Mouse (Mus musculus) cerebellum, postnatal 36 days (tissue): ENCODE data around the gene Rsu1.

ENCODE experiments used
- DNase-seq, 2 experiments: peaks; one replicate each; pipeline ENCODE4 v3.0.0; 2021 to 2022; ENCODE audit warnings: mixed read lengths in 2 of 2

Rsu1 gene

GRCm38 (mm10) chr2:13271165-13271957 lies at the start of gene Rsu1:
Gene Rsu1 (minus strand): TSS chr2:13271415.
- DNase-seq, result peak; percentile 85 to 92

DNA sequence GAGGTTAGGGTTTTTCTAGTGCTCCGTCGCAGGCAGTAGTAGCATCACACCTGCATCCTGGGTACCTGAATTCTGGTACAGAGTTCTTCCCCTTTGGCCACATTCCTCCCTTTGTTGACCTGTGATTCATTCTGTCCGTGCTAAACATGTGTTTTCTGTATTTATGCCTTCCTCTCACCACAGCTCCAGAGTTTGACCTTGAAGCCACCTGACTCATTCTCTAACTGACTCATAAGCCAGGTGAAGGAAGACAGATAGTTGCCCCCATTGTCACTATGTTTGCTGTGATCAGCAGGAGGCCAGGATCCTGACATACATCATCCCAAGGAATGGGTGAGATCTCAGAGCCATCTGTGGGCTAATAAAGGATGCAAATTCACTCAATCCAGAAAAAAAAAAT lies 32.2 kb upstream of the Rsu1 start:
- DNase-seq, result no peak

GRCm38 (mm10) chr2:13299031-13299430 lies 27.8 kb upstream of the Rsu1 start:
- DNase-seq, result no peak

DNA sequence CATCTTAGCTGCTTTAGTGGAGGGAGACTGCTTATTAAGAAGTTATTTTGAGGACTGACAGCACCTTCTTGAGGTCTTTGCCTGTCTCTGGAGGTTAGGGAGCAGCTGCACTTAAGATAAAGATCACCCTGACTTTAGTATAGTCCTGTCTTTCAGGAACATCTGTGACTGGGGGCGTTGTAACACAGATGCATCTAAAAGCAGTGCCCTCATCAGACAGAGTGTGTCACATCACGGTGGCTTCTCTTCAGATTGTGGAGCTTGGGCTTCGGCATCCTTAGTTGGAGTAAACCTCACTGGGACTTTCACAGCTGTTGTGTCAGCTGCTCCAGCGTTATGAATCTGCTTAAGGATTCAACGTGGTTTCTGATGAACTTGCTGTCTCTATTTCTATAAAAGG lies 26.5 kb upstream of the Rsu1 start:
- no peak for DNase-seq

GRCm38 (mm10) chr2:13290661-13291060 lies 19.4 kb upstream of the Rsu1 start:
- DNase-seq, result no peak

- DNase-seq, result no peak
Observed at GRCm38 (mm10) chr2:13290070-13290469, 18.9 kb upstream of the Rsu1 start.

- DNase-seq, result peak in 1 of 2 experiments; percentile 5
Observed at GRCm38 (mm10) chr2:13278114-13278862, 7.1 kb upstream of the Rsu1 start.

GRCm38 (mm10) chr2:13275874-13276273 lies 4.7 kb upstream of the Rsu1 start:
- DNase-seq, result no peak

- peak in 1 of 2 experiments; percentile 5 for DNase-seq
Observed at GRCm38 (mm10) chr2:13270736-13271135, 479 bp downstream of the Rsu1 start.

DNA sequence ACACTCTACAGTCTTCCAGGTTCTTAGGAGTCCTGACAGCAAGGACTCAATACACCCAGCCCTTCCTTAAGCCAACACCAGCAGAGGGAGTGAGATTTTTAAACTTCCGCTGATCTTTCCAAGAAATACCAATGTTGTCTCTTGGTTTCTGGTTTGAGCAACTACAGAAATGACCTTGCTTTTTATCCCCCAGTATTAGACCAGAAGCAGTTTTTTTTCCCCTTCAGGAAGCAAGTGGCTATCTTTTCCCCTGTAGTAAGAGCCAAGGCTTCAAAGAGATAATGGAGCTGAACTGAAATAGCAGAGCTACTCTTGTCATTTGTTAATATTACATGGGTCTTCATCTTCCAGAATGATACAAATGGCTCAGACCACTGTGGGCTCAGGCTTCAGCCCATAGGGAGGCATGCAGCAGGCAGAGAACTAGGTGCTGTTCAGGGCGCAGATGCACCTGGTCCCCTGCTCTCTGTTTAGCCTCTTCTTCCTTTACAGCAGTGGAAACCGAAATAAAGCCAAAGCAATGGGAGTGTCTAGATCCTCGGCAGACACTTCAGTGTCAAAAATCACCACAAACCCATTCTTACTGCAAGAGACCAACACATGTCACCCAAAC lies 2.4 kb downstream of the Rsu1 start:
- DNase-seq, result no peak

- no peak for DNase-seq
Observed at GRCm38 (mm10) chr2:13264875-13265274, 6.3 kb downstream of the Rsu1 start.

DNA sequence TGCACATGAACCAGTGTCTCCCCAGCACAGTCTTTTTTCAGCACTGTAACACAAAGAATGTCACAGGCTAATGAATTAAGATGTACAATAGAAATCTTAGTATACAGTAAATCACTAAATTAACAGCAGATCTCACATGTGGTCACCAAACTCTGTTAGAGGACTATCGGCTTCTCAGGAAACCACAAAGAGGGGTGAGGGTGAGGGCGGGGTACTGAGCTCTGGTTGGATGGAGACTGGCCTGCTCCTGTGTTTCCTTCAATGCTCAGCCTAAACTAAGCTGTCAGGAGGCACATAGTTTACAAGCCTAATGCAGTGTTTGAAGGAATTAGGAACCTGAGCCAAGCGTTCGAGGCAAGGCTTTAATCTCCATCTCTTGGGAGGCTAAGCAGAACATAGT lies 8.1 kb downstream of the Rsu1 start:
- no peak for DNase-seq

DNA sequence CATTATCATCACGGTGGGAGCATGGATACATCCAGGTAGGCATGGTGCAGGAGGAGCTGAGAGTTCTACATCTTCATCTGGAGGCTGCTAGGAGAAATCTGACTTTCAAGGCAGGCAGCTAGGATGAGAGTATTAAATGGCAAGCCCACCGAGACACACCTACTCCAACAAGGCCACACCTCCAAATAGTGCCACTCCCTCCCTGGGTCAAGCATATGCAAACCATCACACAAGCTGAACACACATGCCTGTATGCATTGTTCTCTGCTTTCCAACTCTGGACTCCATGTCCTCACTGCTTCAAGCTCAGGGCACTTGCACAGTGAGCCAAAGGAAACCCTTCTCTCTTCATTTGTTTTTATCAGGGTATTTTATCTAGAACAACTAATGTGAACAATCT lies 12.6 kb downstream of the Rsu1 start:
- DNase-seq, result no peak

DNA sequence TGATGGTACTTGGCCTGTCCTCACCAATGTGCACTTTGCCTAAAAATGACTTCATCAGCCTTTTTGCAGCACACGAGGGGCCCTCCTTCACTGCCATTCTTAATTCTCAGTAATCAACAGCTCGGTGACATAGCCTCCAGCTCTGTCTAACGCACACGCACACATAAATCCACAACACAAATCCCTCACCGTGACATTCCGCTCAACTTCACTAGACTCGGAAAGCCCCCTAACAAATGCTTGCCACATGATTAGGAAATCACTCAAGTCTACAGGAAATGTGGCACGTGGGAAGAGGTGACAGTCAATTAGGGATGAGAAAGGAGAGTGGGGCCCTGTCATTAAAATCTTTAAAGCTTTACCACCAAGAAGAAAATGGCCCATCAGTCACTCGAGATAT lies 30.5 kb downstream of the Rsu1 start:
- DNase-seq, result no peak

DNA sequence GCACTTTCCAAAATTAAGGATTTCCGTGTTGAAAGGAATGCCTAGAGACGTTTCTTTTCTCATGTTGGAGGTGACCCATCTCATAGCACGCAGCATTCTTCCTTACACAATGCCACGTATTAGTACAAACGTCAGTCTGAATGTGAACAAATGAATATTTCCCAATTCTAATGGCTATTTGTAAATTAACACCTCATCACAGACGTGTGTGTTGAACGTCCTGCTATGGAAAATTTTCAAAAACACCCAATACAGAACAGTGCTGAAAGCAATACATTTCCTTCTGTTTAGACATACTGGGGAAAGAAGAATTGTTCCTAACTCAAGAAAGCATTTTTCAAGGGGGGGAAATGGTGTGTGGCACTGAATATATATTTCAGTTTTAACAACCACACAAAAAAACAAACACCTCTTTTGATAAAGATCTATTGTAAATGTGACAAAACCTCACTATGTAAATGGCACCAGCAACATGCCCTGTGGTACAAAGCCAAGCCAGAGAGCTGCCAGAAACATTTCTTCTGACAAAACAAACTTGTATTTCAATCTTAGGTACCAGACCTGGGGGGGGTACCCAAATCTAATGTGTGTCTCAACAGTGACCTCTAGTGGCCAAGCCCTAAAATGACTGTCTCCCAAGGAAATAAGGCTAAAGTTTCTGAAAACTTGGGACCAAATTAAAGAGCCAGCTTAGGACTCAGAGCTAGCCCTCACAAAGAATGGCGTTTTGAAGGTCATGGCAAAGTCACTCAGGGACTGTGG lies 33.9 kb downstream of the Rsu1 start:
- peak in 1 of 2 experiments; percentile 45 for DNase-seq

GRCm38 (mm10) chr2:13235696-13236095 lies 35.5 kb downstream of the Rsu1 start:
- DNase-seq, result no peak

- no peak for DNase-seq
Observed at GRCm38 (mm10) chr2:13234796-13235195, 36.4 kb downstream of the Rsu1 start.

DNA sequence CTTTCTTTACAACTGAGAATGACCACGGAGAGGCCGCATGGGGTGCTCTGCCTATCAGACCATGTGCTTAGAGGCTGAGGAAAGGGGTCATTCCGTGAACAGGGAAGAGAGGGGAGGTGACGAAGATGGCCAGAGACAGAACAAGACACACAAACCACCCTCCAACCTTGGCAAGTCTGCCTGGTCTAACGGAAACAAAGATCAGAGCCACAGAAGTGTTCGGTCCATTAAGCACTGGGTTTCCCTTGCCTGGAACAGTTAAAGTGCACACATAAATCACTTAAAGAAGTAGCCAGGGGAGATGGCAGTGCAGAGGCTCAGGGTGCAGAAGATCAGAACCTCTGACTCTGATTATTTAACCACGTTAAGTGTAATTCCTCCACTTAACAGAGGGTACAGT lies 37.3 kb downstream of the Rsu1 start:
- DNase-seq, result no peak

GRCm38 (mm10) chr2:13233254-13233835 lies 37.9 kb downstream of the Rsu1 start:
- no peak for DNase-seq

DNA sequence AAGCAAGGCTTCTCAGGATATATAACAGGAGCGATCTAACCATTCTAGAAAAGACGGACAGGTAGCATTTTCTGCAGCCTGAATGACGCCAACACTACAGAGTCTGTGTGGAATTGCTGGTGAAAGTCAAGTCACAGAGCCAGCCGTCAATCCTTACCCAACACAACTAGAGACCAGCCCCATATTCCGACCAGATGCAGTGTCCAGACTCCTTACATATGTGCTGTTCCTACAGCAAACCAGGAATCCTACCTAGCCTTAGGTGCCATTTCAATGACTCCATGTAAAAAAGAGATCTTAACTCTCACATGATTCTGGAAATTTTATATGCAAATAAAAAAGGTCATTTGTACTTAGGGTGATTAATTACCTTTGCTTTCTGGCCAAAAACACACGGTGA lies 38.9 kb downstream of the Rsu1 start:
- DNase-seq, result no peak

DNA sequence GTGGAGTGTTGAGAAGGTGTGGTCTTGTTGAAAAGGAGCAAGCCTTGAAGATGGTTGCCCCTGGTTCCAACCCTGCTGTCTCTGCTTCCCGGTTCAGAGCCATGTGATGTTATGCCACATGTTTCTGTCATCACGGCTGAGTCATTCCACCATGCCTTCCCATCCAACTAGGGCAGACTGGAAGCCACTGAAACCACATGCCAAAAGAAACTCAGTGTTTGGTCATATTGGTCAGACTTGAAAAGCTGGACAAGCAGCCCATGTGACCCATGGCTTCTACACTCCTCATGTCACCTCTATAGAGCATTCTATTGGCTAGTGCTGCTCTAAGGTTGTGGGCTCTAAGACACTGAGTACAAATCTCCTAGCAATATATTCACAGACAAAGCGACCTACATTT lies 41.5 kb downstream of the Rsu1 start:
- DNase-seq, result no peak

GRCm38 (mm10) chr2:13226031-13226430 lies 45.2 kb downstream of the Rsu1 start:
- DNase-seq, result no peak

DNA sequence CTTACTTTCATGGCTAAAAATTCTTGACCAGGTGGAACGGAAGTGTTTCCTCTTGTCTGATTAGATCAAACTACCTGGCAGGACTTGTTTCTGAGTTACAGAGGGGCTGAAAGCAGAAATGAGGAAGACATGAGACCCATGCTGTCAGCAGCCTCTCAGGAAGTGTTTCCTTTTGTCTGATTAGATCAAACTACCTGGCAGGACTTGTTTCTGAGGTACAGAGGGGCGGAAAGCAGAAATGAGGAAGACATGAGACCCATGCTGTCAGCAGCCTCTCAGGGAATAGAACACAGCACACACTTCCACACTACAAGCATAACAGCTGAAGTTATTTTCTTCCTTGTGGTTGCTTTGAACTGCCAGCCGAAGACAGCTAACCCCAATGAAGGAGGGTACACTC lies 46.7 kb downstream of the Rsu1 start:
- no peak for DNase-seq
